Mouse (Mus musculus) heart, postnatal 4 days (tissue): ENCODE data around the gene Agmat. TPM values are rescaled to one million over a fixed set of nuclear protein-coding genes. Genes with fewer than 3 reads are reported as not detected.

Source experiments
- DNase-seq: peaks from one replicate; pipeline ENCODE4 v3.0.0; 2021
- total RNA-seq, 2 experiments: library from RNA; stranded (reverse); gene quantifications; 2 replicates each; pipeline ENCODE4 v1.2.3; 2021

Gene Agmat
- total RNA-seq, 2 experiments from 2014 or later = 0.43 to 0.57 TPM

- no peak for DNase-seq
Measured at GRCm38 (mm10) chr4:141781201-141781985, 34.9 kb downstream of the Agmat start.

- DNase-seq = no peak
Measured at GRCm38 (mm10) chr4:141784835-141785234, 38.4 kb downstream of the Agmat start.

- no peak for DNase-seq
Measured at GRCm38 (mm10) chr4:141786141-141786540, 39.7 kb downstream of the Agmat start.

- DNase-seq = no peak
Measured at GRCm38 (mm10) chr4:141787046-141787445, 40.6 kb downstream of the Agmat start.

- no peak for DNase-seq
Measured at GRCm38 (mm10) chr4:141787462-141787861, 41.0 kb downstream of the Agmat start.

- no peak for DNase-seq
Measured at GRCm38 (mm10) chr4:141789564-141790218, 43.2 kb downstream of the Agmat start.

- DNase-seq = peak; percentile 97
Measured at GRCm38 (mm10) chr4:141790524-141790990, 44.1 kb downstream of the Agmat start, which contains the start of gene Dnajc16. Dnajc16 (minus strand) TSS chr4:141790931.

GRCm38 (mm10) chr4:141791486-141791885 is 45.0 kb downstream of the Agmat start:
- no peak for DNase-seq

- no peak for DNase-seq
Measured at GRCm38 (mm10) chr4:141791951-141792350, 45.5 kb downstream of the Agmat start.

- no peak for DNase-seq
Measured at GRCm38 (mm10) chr4:141792554-141793281, 46.2 kb downstream of the Agmat start.

GRCm38 (mm10) chr4:141793282-141794151 is 47.0 kb downstream of the Agmat start, which contains the start of gene Casp9:
Casp9 (plus strand) TSS chr4:141793612.
- peak; percentile 99 for DNase-seq

GRCm38 (mm10) chr4:141794152-141794535 is 47.7 kb downstream of the Agmat start:
- no peak for DNase-seq

GRCm38 (mm10) chr4:141796356-141796755 is 49.9 kb downstream of the Agmat start:
- DNase-seq = peak; percentile 21

- no peak for DNase-seq
Measured at GRCm38 (mm10) chr4:141796954-141797353, 50.5 kb downstream of the Agmat start.

- DNase-seq = no peak
Measured at GRCm38 (mm10) chr4:141797545-141797944, 51.1 kb downstream of the Agmat start.

- no peak for DNase-seq
Measured at GRCm38 (mm10) chr4:141804105-141804504, 57.6 kb downstream of the Agmat start.

GRCm38 (mm10) chr4:141805886-141806285 is 59.4 kb downstream of the Agmat start:
- no peak for DNase-seq
